Mouse (Mus musculus) liver, postnatal 0 days (tissue): ENCODE measurements around the gene Fev. TPM values are rescaled to one million over a fixed set of nuclear protein-coding genes. Genes with fewer than 3 reads are reported as not detected.
A peak's percentile ranks its signal among the peaks of the same experiment; 100 is the strongest.

ENCODE experiments used
- ATAC-seq: fragments of 200-750 bp; cut with Nextera tagmentation; 2 replicates; pipeline ENCODE4 v1.8.0; 2017; ENCODE audit warnings: mild to moderate bottlenecking, moderate library complexity
- DNase-seq: peaks from one replicate; pipeline ENCODE4 v3.0.0-alpha.2; 2016
- H3K27ac ChIP-seq: fragments of 300-500 bp; sonication (generic); 2 replicates; pipeline ENCODE4 v1.5.1; 2014; ENCODE audit warnings: antibody characterized with exemption, moderate library complexity, mild to moderate bottlenecking, low read depth
- H3K27me3 ChIP-seq: fragments of 300-500 bp; sonication (generic); 2 replicates; pipeline ENCODE4 v1.6.1; 2014; ENCODE audit warnings: low read length, control low read depth, mixed read lengths; ENCODE audit not compliant: insufficient read depth
- H3K36me3 ChIP-seq: fragments of 300-500 bp; sonication (generic); replicated peaks from 2 replicates; pipeline ENCODE4 v1.6.1; 2014; ENCODE audit warnings: mild to moderate bottlenecking, control low read depth, low read length, moderate library complexity, mixed read lengths; ENCODE audit not compliant: insufficient read depth
- H3K4me1 ChIP-seq: fragments of 300-500 bp; sonication (generic); 2 replicates; pipeline ENCODE4 v1.6.1; 2014; ENCODE audit warnings: antibody characterized with exemption, mild to moderate bottlenecking, control low read depth; ENCODE audit not compliant: insufficient read depth
- H3K4me2 ChIP-seq: fragments of 300-500 bp; sonication (generic); 2 replicates; pipeline ENCODE4 v1.6.1; 2014; ENCODE audit warnings: low read depth, mild to moderate bottlenecking, low read length, moderate library complexity, mixed read lengths
- H3K4me3 ChIP-seq: fragments of 300-500 bp; sonication (generic); 2 replicates; pipeline ENCODE4 v1.5.1; 2014; ENCODE audit warnings: low read depth, low read length
- H3K9ac ChIP-seq: fragments of 300-500 bp; sonication (generic); replicated peaks from 2 replicates; pipeline ENCODE4 v1.6.1; 2014; ENCODE audit warnings: mild to moderate bottlenecking, moderate library complexity
- H3K9me3 ChIP-seq: fragments of 300-500 bp; sonication (generic); 2 replicates; pipeline ENCODE4 v1.6.1; 2016; ENCODE audit warnings: mild to moderate bottlenecking, control low read depth, low read length, mixed read lengths
- CTCF ChIP-seq: sonication (generic); IDR thresholded peaks from 2 replicates; pipeline ENCODE4 v1.5.1; 2016; ENCODE audit warnings: antibody characterized with exemption, low read depth
- EP300 ChIP-seq: IDR thresholded peaks from 2 replicates; pipeline ENCODE4 v1.6.1; 2016; ENCODE audit warnings: antibody characterized with exemption, low read depth, mild to moderate bottlenecking
- WGBS: fragments of 180-500 bp; shearing (Covaris S2); extraction: QIAGEN DNeasy Blood & Tissue Kit; methylation state at CpG from one replicate; pipeline ENCODE4 v1.1.7; 2014; ENCODE audit not compliant: insufficient replicate concordance; 5-methylcytosine and 5-hydroxymethylcytosine counted together
- polyA plus RNA-seq: library from polyadenylated mRNA; unstranded; fragments of >200 nt; fragmentation: Nextera tagmentation; extraction: Ambion mirVana; gene quantifications from 2 replicates; pipeline ENCODE4 v1.2.1, GENCODE M21; 2015

Gene Fev
- 0.19 and 0.20 TPM in 2 replicates for polyA plus RNA-seq

GRCm38 (mm10) chr1:74885369-74886042 is at the start of gene Fev:
Gene Fev, minus strand, starts transcription at chr1:74885419.
- no peak within 1 kb of the TSS for H3K9ac ChIP-seq
- peaks cover 3% of the 10 kb centered on the region; the same call in 1 of the 2 replicates for H3K4me1 ChIP-seq
- H3K27ac ChIP-seq, result no peak within 1 kb of the TSS
- ATAC-seq (no peak), DNase-seq (no peak)
- H3K36me3 ChIP-seq, result no peaks in the 10 kb centered on the region
- peaks cover 79% of the 10 kb centered on the region for H3K27me3 ChIP-seq
- peak within 1 kb of the TSS; percentile 17 for H3K4me3 ChIP-seq
- H3K9me3 ChIP-seq, result no peaks in the 10 kb centered on the region
- peak within 1 kb of the TSS; percentile 49 for H3K4me2 ChIP-seq
- WGBS, result under 1% methylated on average over 42 of the region's 43 CpGs
- no peak for TF ChIP-seq EP300
- no peak for TF ChIP-seq CTCF

- H3K4me2 ChIP-seq, result no peak overlapping the region
- H3K27ac ChIP-seq, result no peak overlapping the region
- H3K27me3 ChIP-seq, result 0 out of 2 replicates have a peak, but pooled peaks cover 6% of the 10 kb centered on the region
- no peak overlapping the region for H3K4me3 ChIP-seq
- no peak overlapping the region for H3K9ac ChIP-seq
- H3K9me3 ChIP-seq, result no peaks in the 10 kb centered on the region
- TF ChIP-seq CTCF, result no peak
- no peak for TF ChIP-seq EP300
- H3K36me3 ChIP-seq, result no peaks in the 10 kb centered on the region
- H3K4me1 ChIP-seq, result no peaks in the 10 kb centered on the region
- WGBS, result 78% methylated on average over 9 of the region's 9 CpGs
- ATAC-seq (no peak), DNase-seq (no peak)
Observed at GRCm38 (mm10) chr1:74927621-74928296, 42.5 kb upstream of the Fev start.

GRCm38 (mm10) chr1:74926721-74927120 is 41.5 kb upstream of the Fev start:
- DNase-seq, result peak; percentile 49

GRCm38 (mm10) chr1:74924464-74924863 is 39.2 kb upstream of the Fev start:
- Histone ChIP-seq H3K27ac (no peak overlapping the region), H3K4me2 (no peak overlapping the region), H3K27me3 (0 out of 2 replicates have a peak, but pooled peaks cover 6% of the 10 kb centered on the region), H3K4me3 (no peak overlapping the region), H3K9ac (no peak overlapping the region), H3K36me3 (no peaks in the 10 kb centered on the region), H3K9me3 (no peaks in the 10 kb centered on the region), H3K4me1 (no peaks in the 10 kb centered on the region)
- ATAC-seq (no peak), DNase-seq (no peak)
- WGBS, result 56% methylated on average over 4 of the region's 4 CpGs
- TF ChIP-seq EP300 (no peak), CTCF (no peak; the same call in 1 of the 2 replicates)

More at GRCm38 (mm10) chr1:74926721-74927120, 41.5 kb upstream of the Fev start:
- Histone ChIP-seq H3K4me1 (no peaks in the 10 kb centered on the region), H3K36me3 (no peaks in the 10 kb centered on the region), H3K9ac (no peak overlapping the region), H3K4me2 (no peak overlapping the region), H3K27ac (no peak overlapping the region), H3K27me3 (0 out of 2 replicates have a peak, but pooled peaks cover 6% of the 10 kb centered on the region), H3K4me3 (no peak overlapping the region), H3K9me3 (no peaks in the 10 kb centered on the region)
- TF ChIP-seq EP300 (no peak), CTCF (peak; percentile 90)
- 30% methylated on average over 6 of the region's 6 CpGs for WGBS
- ATAC-seq, result no peak

GRCm38 (mm10) chr1:74915706-74916105 is 30.5 kb upstream of the Fev start:
- no peak overlapping the region for H3K27ac ChIP-seq
- H3K4me1 ChIP-seq, result no peaks in the 10 kb centered on the region
- ATAC-seq (no peak), DNase-seq (peak; percentile 56)
- no peak overlapping the region for H3K4me3 ChIP-seq
- no peak overlapping the region for H3K9ac ChIP-seq
- no peaks in the 10 kb centered on the region for H3K9me3 ChIP-seq
- H3K4me2 ChIP-seq, result no peak overlapping the region
- no peaks in the 10 kb centered on the region for H3K27me3 ChIP-seq
- no peaks in the 10 kb centered on the region for H3K36me3 ChIP-seq
- 27% methylated on average over 13 of the region's 13 CpGs for WGBS
- TF ChIP-seq EP300 (no peak), CTCF (peak; percentile 63)

- WGBS, result 12% methylated on average over 6 of the region's 6 CpGs
- TF ChIP-seq CTCF (no peak), EP300 (no peak)
- Histone ChIP-seq H3K27ac (no peak overlapping the region), H3K27me3 (peaks cover 46% of the 10 kb centered on the region), H3K9me3 (no peaks in the 10 kb centered on the region), H3K36me3 (no peaks in the 10 kb centered on the region), H3K9ac (no peak overlapping the region), H3K4me2 (no peak overlapping the region), H3K4me3 (no peak overlapping the region), H3K4me1 (peaks cover 8% of the 10 kb centered on the region; the same call in 1 of the 2 replicates)
- ATAC-seq (no peak), DNase-seq (no peak)
Observed at GRCm38 (mm10) chr1:74902191-74902590, 17.0 kb upstream of the Fev start.
